Mouse (Mus musculus) stomach, postnatal 0 days (tissue): Measurements from ENCODE around the gene Lmln. TPM values are rescaled to one million over a fixed set of nuclear protein-coding genes. Genes with fewer than 3 reads are reported as not detected.

Experiments used
- ATAC-seq: fragments of 200-750 bp; cut with Nextera tagmentation; 2 replicates; pipeline ENCODE4 v1.8.0; 2017; ENCODE audit not compliant: low FRiP score, low TSS enrichment
- DNase-seq: peaks from one replicate; pipeline ENCODE4 v3.0.0-alpha.2; 2016; ENCODE audit warnings: low spot score
- H3K27ac ChIP-seq: fragments of 300-500 bp; sonication (generic); replicated peaks from 2 replicates; pipeline ENCODE4 v1.5.1; 2014; ENCODE audit warnings: mild to moderate bottlenecking, control low read depth
- H3K27me3 ChIP-seq: fragments of 300-500 bp; sonication (generic); 2 replicates; pipeline ENCODE4 v1.6.1; 2014; ENCODE audit warnings: low read length; ENCODE audit not compliant: control insufficient read depth, insufficient read depth
- H3K36me3 ChIP-seq: fragments of 300-500 bp; sonication (generic); 2 replicates; pipeline ENCODE4 v1.6.1; 2014; ENCODE audit warnings: low read length, mixed read lengths; ENCODE audit not compliant: control insufficient read depth, insufficient read depth
- H3K4me1 ChIP-seq: fragments of 300-500 bp; sonication (generic); replicated peaks from 2 replicates; pipeline ENCODE4 v1.6.1; 2014; ENCODE audit warnings: antibody characterized with exemption; ENCODE audit not compliant: control insufficient read depth, insufficient read depth
- H3K4me2 ChIP-seq: fragments of 300-500 bp; sonication (generic); replicated peaks from 2 replicates; pipeline ENCODE4 v1.6.1; 2014; ENCODE audit warnings: low read depth, mild to moderate bottlenecking, control low read depth, moderate library complexity
- H3K4me3 ChIP-seq: fragments of 300-500 bp; sonication (generic); 2 replicates; pipeline ENCODE4 v1.5.1; 2014; ENCODE audit warnings: low read depth, low read length, control low read depth
- H3K9ac ChIP-seq: fragments of 300-500 bp; sonication (generic); 2 replicates; pipeline ENCODE4 v1.6.1; 2014; ENCODE audit warnings: mild to moderate bottlenecking, low read length, control low read depth, mixed read lengths
- H3K9me3 ChIP-seq: fragments of 300-500 bp; sonication (generic); 2 replicates; pipeline ENCODE4 v1.6.1; 2016; ENCODE audit warnings: low read length; ENCODE audit not compliant: control insufficient read depth
- CTCF ChIP-seq: IDR thresholded peaks from 2 replicates; pipeline ENCODE4 v1.5.1; 2016; ENCODE audit warnings: antibody characterized with exemption, low read depth, mild to moderate bottlenecking, moderate library complexity
- EP300 ChIP-seq: optimal IDR thresholded peaks from 2 replicates; pipeline ENCODE3; 2016; ENCODE audit warnings: antibody characterized with exemption
- WGBS: fragments of 180-500 bp; shearing (Covaris S2); extraction: QIAGEN DNeasy Blood & Tissue Kit; methylation state at CpG from one replicate; pipeline ENCODE4 v1.1.7; 2014; 5-methylcytosine and 5-hydroxymethylcytosine counted together
- polyA plus RNA-seq: library from polyadenylated mRNA; unstranded; fragments of >200 nt; fragmentation: Nextera tagmentation; extraction: Ambion mirVana; gene quantifications from 2 replicates; pipeline ENCODE4 v1.2.1, GENCODE M21; 2015

Gene Lmln
- polyA plus RNA-seq, 1 experiment from 2014 or later = 0.47 TPM

DNA sequence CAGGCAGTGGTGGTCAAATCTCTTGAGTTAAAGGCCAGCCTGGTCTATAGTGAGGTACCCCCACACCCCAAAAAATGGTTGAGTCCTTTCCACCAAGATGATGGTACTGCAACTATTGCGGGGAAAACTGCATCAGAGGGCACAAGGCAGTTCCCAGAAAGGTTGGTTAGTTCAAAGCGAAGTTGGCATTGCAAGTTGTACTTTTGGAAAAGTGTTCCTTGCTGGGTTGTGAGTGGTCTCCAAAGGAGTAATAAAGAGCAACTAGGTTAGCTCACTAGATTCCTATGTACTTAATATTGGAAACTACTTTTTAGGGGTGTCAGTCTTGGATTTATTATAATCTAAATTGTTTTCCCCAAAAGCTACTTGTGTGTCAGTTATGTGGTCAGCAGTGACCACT is 1.4 kb upstream of the Lmln start:
- H3K9ac ChIP-seq = no peak overlapping the region
- ATAC-seq = no peak
- no peak for DNase-seq
- 90% methylated on average over 2 of the region's 2 CpGs for WGBS
- H3K27me3 ChIP-seq = no peaks in the 10 kb centered on the region
- H3K4me1 ChIP-seq = peaks cover 8% of the 10 kb centered on the region
- TF ChIP-seq EP300 = no peak
- no peak for TF ChIP-seq CTCF
- 0 out of 2 replicates have a peak, but pooled peaks cover 10% of the 10 kb centered on the region for H3K36me3 ChIP-seq
- no peaks in the 10 kb centered on the region for H3K9me3 ChIP-seq
- no peak overlapping the region for H3K27ac ChIP-seq
- no peak overlapping the region for H3K4me2 ChIP-seq
- no peak overlapping the region for H3K4me3 ChIP-seq

DNA sequence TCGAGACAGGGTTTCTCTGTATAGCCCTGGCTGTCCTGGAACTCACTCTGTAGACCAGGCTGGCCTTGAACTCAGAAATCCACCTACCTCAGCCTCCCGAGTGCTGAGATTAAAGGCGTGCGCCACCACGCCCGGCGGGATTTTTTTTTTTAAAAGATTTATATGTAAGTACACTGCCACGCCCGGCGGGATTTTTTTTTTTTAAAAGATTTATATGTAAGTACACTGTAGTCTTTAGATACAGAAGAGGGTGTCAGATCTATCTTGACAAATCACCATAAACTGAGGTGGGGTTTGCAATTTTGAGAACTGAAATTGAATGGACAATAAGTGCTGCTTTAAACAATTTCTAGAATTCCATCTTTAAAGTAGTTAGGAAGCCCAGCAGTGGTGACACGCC is 921 bp upstream of the Lmln start:
- DNase-seq = no peak

DNA sequence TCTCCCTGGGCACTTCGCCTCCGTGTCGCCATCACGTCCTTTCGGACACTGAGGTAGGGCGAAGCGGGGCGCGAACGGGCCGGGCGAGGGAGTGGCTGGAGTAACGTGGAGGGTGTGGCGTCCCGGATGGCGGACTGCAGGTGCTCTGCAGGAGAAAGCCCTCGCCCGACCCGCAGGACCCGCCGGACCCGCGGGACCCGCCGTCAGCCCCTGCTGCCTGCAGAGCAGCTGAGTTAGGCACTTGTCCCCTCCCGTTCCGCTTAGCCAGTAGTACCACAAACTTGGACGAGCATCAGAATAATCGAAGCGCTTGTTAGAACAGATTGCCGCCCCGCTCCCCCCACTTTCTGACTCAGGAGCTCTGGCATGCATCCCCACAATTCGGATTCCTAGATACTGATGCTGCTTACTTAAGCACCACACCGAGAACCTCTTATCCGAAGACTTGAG is 386 bp downstream of the Lmln start:
- Histone ChIP-seq H3K36me3 (0 out of 2 replicates have a peak, but pooled peaks cover 10% of the 10 kb centered on the region), H3K4me3 (peak overlapping the region; percentile 80), H3K27me3 (no peaks in the 10 kb centered on the region), H3K4me2 (peak overlapping the region; percentile 82), H3K4me1 (peaks cover 8% of the 10 kb centered on the region), H3K9me3 (no peaks in the 10 kb centered on the region), H3K9ac (peak overlapping the region; percentile 69), H3K27ac (peak overlapping the region; percentile 75)
- no peak for DNase-seq
- WGBS = under 1% methylated on average over 32 of the region's 35 CpGs
- no peak for TF ChIP-seq EP300
- peak; percentile 77 for ATAC-seq

More for the DNA sequence above, 921 bp upstream of the Lmln start:
- no peaks in the 10 kb centered on the region for H3K9me3 ChIP-seq
- no peak overlapping the region for H3K4me3 ChIP-seq
- peak overlapping the region; percentile 82; the same call in 1 of the 2 replicates for H3K4me2 ChIP-seq
- H3K9ac ChIP-seq = no peak overlapping the region
- peaks cover 8% of the 10 kb centered on the region for H3K4me1 ChIP-seq
- no peak for ATAC-seq
- 42% methylated on average over 11 of the region's 11 CpGs for WGBS
- no peak overlapping the region for H3K27ac ChIP-seq
- no peaks in the 10 kb centered on the region for H3K27me3 ChIP-seq
- TF ChIP-seq EP300 (no peak), CTCF (no peak)
- H3K36me3 ChIP-seq = 0 out of 2 replicates have a peak, but pooled peaks cover 10% of the 10 kb centered on the region

DNA sequence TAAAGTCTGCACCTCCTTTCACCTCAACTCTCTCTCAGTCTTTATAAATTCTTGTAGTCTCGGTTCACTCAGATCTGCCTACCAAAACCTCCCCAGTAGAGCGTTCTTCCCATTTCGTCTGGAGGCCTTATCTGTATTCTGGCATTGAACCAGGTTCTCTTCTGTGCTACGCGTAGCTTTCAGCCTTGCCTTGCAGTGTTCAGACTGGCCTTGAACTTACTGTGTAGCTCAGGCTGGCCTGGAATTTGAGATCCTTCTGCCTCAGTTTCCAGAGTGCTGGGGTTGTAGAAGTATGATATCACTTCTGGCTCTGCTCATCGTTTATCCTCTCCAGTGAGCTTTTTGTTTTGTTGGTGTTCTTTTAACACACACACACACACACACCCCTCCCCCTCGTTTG is 946 bp downstream of the Lmln start:
- WGBS = 19% methylated on average over 7 of the region's 7 CpGs

DNA sequence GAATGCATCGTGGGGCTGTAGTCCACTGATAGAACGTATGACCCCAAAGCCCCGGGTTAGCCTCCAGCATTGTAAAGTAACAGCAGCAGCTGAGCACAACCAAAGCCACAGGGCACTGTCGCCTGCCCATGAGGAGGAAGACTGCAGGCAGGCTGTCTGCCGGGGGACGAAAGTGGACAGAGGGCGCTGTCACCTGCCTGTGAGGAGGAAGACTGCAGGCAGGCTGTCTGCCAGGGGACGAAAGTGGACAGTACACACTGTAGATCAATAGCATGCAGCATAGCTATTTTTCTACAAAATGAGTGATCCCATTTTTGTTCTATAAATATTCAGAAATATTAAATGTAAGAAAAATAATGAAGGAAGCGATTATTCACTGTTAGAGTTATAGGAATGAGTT is 2.3 kb downstream of the Lmln start:
- Histone ChIP-seq H3K4me3 (no peak overlapping the region), H3K27ac (no peak overlapping the region), H3K9ac (no peak overlapping the region), H3K9me3 (no peaks in the 10 kb centered on the region), H3K27me3 (no peaks in the 10 kb centered on the region), H3K4me2 (no peak overlapping the region), H3K4me1 (0 out of 2 replicates have a peak, but pooled peaks cover 5% of the 10 kb centered on the region), H3K36me3 (no peaks in the 10 kb centered on the region)
- DNase-seq = no peak
- TF ChIP-seq CTCF (peak; percentile 29; the same call in 1 of the 2 replicates), EP300 (no peak)
- no peak for ATAC-seq
- WGBS = 80% methylated on average over 9 of the region's 9 CpGs

More for the DNA sequence above, 946 bp downstream of the Lmln start:
- Histone ChIP-seq H3K4me3 (peak overlapping the region; percentile 80), H3K27ac (peak overlapping the region; percentile 75; the same call in 1 of the 2 replicates), H3K9me3 (no peaks in the 10 kb centered on the region), H3K4me2 (peak overlapping the region; percentile 82), H3K27me3 (no peaks in the 10 kb centered on the region), H3K4me1 (0 out of 2 replicates have a peak, but pooled peaks cover 5% of the 10 kb centered on the region), H3K9ac (peak overlapping the region; percentile 69; the same call in 1 of the 2 replicates), H3K36me3 (0 out of 2 replicates have a peak, but pooled peaks cover 8% of the 10 kb centered on the region)
- DNase-seq (no peak), ATAC-seq (no peak)
- no peak for TF ChIP-seq CTCF
- no peak for TF ChIP-seq EP300

DNA sequence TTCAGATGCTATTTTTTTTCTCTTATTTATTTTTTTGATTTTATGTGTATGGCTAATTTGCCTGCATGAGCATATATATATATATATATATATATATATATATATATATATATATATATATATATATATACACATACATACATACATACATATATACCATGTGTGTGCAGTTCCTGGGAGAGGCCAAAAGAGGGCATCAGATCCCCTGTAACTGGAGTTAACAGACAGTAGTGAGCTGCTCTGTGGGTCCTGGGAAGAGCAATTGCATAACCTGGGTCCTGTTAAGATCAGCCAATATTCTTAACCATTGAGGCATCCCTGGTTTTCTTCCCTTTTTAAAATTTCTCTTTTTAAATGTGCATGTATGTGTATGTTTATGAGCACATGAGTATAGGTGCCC is 8.6 kb downstream of the Lmln start:
- TF ChIP-seq EP300 (no peak), CTCF (peak; percentile 17; the same call in 1 of the 2 replicates)
- no peaks in the 10 kb centered on the region for H3K36me3 ChIP-seq
- no peak for ATAC-seq

More for the DNA sequence above, 8.6 kb downstream of the Lmln start:
- H3K9ac ChIP-seq = no peak overlapping the region
- DNase-seq = no peak
- no peak overlapping the region for H3K27ac ChIP-seq
- no peaks in the 10 kb centered on the region for H3K27me3 ChIP-seq
- no peak overlapping the region for H3K4me2 ChIP-seq
- H3K9me3 ChIP-seq = no peaks in the 10 kb centered on the region
- no peak overlapping the region for H3K4me3 ChIP-seq
- no peaks in the 10 kb centered on the region for H3K4me1 ChIP-seq
